Mouse (Mus musculus) small intestine, adult 2 months (tissue): ENCODE data around the gene Ntf5.
"Not testable (repeated sequence)": the region's sequence is repeated elsewhere in the genome, so short reads cannot be mapped to it uniquely, and the experiment has no call there.

Experiments used
- CTCF ChIP-seq: fragments of 200-500 bp; IDR thresholded peaks from 2 replicates; pipeline ENCODE4 v1.5.1; 2012; ENCODE audit warnings: low read depth, mild to moderate bottlenecking, control low read depth, inconsistent platforms, low read length, moderate library complexity, mixed read lengths; ENCODE audit not compliant: insufficient replicate concordance, insufficient read length; ENCODE audit errors: extremely low read depth
- POLR2A ChIP-seq: fragments of 200-500 bp; IDR thresholded peaks from 2 replicates; pipeline ENCODE4 v1.6.1; 2012; ENCODE audit warnings: low read depth, mild to moderate bottlenecking, control low read depth, inconsistent platforms, low read length, moderate library complexity

GRCm38 (mm10) chr7:45462868-45463267, 49.4 kb downstream of the Ntf5 start:
- TF ChIP-seq POLR2A, CTCF: not testable (repeated sequence)
